Mouse (Mus musculus) right cerebral cortex, postnatal 4 days (tissue): ENCODE results near the gene Cidec.

ENCODE experiments used
- DNase-seq: peaks from one replicate; pipeline ENCODE4 v3.0.0-alpha.2; 2022

Gene Cidec

GRCm38 (mm10) chr6:113435664-113436205, at the start of gene Cidec:
Gene Cidec (minus strand): TSS chr6:113435760.
- DNase-seq: no peak

- DNase-seq: peak; percentile 44
Observed at GRCm38 (mm10) chr6:113483729-113484128, 48.2 kb upstream of the Cidec start.

GRCm38 (mm10) chr6:113483100-113483615, 47.6 kb upstream of the Cidec start, which contains the start of gene Creld1:
Gene Creld1 (plus strand): TSS chr6:113483297.
- DNase-seq: peak; percentile 85

GRCm38 (mm10) chr6:113482477-113483099, 47.0 kb upstream of the Cidec start:
- peak; percentile 49 for DNase-seq

GRCm38 (mm10) chr6:113480555-113481373, 45.2 kb upstream of the Cidec start:
- DNase-seq: no peak

- DNase-seq: no peak
Observed at GRCm38 (mm10) chr6:113478906-113479305, 43.3 kb upstream of the Cidec start.

GRCm38 (mm10) chr6:113477353-113477752, 41.8 kb upstream of the Cidec start:
- no peak for DNase-seq

GRCm38 (mm10) chr6:113473715-113474114, 38.2 kb upstream of the Cidec start:
- DNase-seq: no peak

GRCm38 (mm10) chr6:113473246-113473645, 37.7 kb upstream of the Cidec start:
- DNase-seq: no peak

GRCm38 (mm10) chr6:113472061-113472460, 36.5 kb upstream of the Cidec start:
- DNase-seq: no peak

GRCm38 (mm10) chr6:113471297-113471936, 35.9 kb upstream of the Cidec start, which contains the start of gene Il17rc:
Gene Il17rc (plus strand): TSS chr6:113471427.
- DNase-seq: no peak

- DNase-seq: peak; percentile 80
Observed at GRCm38 (mm10) chr6:113469432-113469831, 33.9 kb upstream of the Cidec start.

GRCm38 (mm10) chr6:113469021-113469420, 33.5 kb upstream of the Cidec start:
- DNase-seq: peak; percentile 56

GRCm38 (mm10) chr6:113468512-113468911, 33.0 kb upstream of the Cidec start:
- no peak for DNase-seq

- DNase-seq: no peak
Observed at GRCm38 (mm10) chr6:113465602-113466001, 30.0 kb upstream of the Cidec start.

GRCm38 (mm10) chr6:113464040-113464439, 28.5 kb upstream of the Cidec start:
- DNase-seq: no peak

GRCm38 (mm10) chr6:113458635-113459034, 23.1 kb upstream of the Cidec start:
- DNase-seq: no peak

- no peak for DNase-seq
Observed at GRCm38 (mm10) chr6:113457952-113458534, 22.5 kb upstream of the Cidec start, which contains the start of gene Il17re. Gene Il17re (plus strand): TSS chr6:113458484.

GRCm38 (mm10) chr6:113455007-113455406, 19.4 kb upstream of the Cidec start:
- DNase-seq: no peak

GRCm38 (mm10) chr6:113451839-113452238, 16.3 kb upstream of the Cidec start:
- DNase-seq: no peak

GRCm38 (mm10) chr6:113447639-113448038, 12.1 kb upstream of the Cidec start:
- no peak for DNase-seq

GRCm38 (mm10) chr6:113444207-113444965, 8.8 kb upstream of the Cidec start:
- DNase-seq: no peak
